Mouse (Mus musculus): ENCODE data around the gene Cux2. TPM values are rescaled to one million over a fixed set of nuclear protein-coding genes. Genes with fewer than 3 reads are reported as not detected.
"Not testable (repeated sequence)": the region's sequence is repeated elsewhere in the genome, so short reads cannot be mapped to it uniquely, and the experiment has no call there.

Cux2 gene
- polyA plus RNA-seq, 1 experiment from 2014 or later = 7.1 TPM

GRCm38 (mm10) chr5:121849478-121850349 lies 200.2 kb downstream of the Cux2 start:
- H3K4me1 ChIP-seq (ENCODE audit: control insufficient read depth, insufficient read depth, low read length) = peaks cover 24% of the 10 kb centered on the region
- peak overlapping the region; percentile 86 for H3K4me3 ChIP-seq (ENCODE audit: low read depth, low read length)
- H3K36me3 ChIP-seq (ENCODE audit: control insufficient read depth, insufficient read depth, low read length) = peaks cover 8% of the 10 kb centered on the region
- peaks cover 3% of the 10 kb centered on the region; the same call in 1 of the 2 replicates for H3K27me3 ChIP-seq (ENCODE audit: control insufficient read depth, insufficient read depth, low read length)
- no peaks in the 10 kb centered on the region for H3K9me3 ChIP-seq (replicated peaks; ENCODE audit: control insufficient read depth, low read length)
- peak overlapping the region; percentile 82 for H3K4me2 ChIP-seq
- no peak overlapping the region for H3K27ac ChIP-seq (ENCODE audit: low read depth, low read length)
- ATAC-seq (replicated peaks; ENCODE audit: insufficient number of reproducible peaks, low FRiP score, low TSS enrichment) = no peak
- H3K9ac ChIP-seq (ENCODE audit: low read depth, low read length) = peak overlapping the region; percentile 90
- WGBS (ENCODE audit: insufficient replicate concordance) = 41% methylated on average over 20 of the region's 20 CpGs

GRCm38 (mm10) chr5:121848743-121849142 lies 201.2 kb downstream of the Cux2 start, which contains the start of gene Pheta1:
Gene Pheta1, plus strand, starts transcription at chr5:121848984.
- under 1% methylated on average over 35 of the region's 42 CpGs for WGBS (ENCODE audit: insufficient replicate concordance)
- peak within 1 kb of the TSS; percentile 90 for H3K9ac ChIP-seq (ENCODE audit: low read depth, low read length)

DNA sequence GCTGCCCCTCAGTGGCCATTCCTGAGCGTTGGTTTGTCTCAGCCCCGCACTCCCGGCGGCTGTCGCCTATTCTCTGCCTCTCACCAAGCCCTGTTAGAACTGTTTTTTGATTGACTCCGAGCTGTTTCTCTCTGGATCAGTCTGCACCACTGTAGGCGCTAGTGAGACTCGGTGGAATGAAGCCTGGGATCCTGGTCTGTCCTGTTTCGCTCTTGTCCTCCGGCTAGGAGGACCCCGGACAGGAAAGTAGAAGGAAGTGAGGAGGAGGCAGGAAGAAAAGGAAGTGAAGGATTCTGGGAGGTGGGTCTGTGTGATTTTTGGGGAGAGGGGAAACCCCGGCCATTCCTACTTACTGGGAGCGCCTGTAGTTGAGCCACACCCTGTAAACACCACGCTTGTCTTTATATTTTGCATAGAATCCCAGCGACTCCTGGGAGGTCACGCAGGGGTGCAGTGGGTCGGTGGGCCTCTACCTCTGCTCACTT lies 201.8 kb downstream of the Cux2 start:
- H3K36me3 ChIP-seq (ENCODE audit: control insufficient read depth, insufficient read depth, low read length) = peaks cover 7% of the 10 kb centered on the region
- H3K9me3 ChIP-seq (replicated peaks; ENCODE audit: control insufficient read depth, low read length) = no peaks in the 10 kb centered on the region
- peak overlapping the region; percentile 78 for H3K27ac ChIP-seq (ENCODE audit: low read depth, low read length)
- H3K4me2 ChIP-seq = peak overlapping the region; percentile 82
- H3K27me3 ChIP-seq (ENCODE audit: control insufficient read depth, insufficient read depth, low read length) = peaks cover 15% of the 10 kb centered on the region
- peak overlapping the region; percentile 86 for H3K4me3 ChIP-seq (ENCODE audit: low read depth, low read length)
- 2% methylated on average over 17 of the region's 17 CpGs for WGBS (ENCODE audit: insufficient replicate concordance)
- H3K4me1 ChIP-seq (ENCODE audit: control insufficient read depth, insufficient read depth, low read length) = peaks cover 29% of the 10 kb centered on the region
- no peak for ATAC-seq (replicated peaks; ENCODE audit: insufficient number of reproducible peaks, low FRiP score, low TSS enrichment)
- peak overlapping the region; percentile 76 for H3K9ac ChIP-seq (ENCODE audit: low read depth, low read length)

More at GRCm38 (mm10) chr5:121848743-121849142, 201.2 kb downstream of the Cux2 start, which contains the start of gene Pheta1:
- Histone ChIP-seq H3K4me1 (ENCODE audit: control insufficient read depth, insufficient read depth, low read length) (peaks cover 24% of the 10 kb centered on the region), H3K36me3 (ENCODE audit: control insufficient read depth, insufficient read depth, low read length) (peaks cover 8% of the 10 kb centered on the region), H3K4me3 (ENCODE audit: low read depth, low read length) (peak within 1 kb of the TSS; percentile 86), H3K9me3 (replicated peaks; ENCODE audit: control insufficient read depth, low read length) (no peaks in the 10 kb centered on the region), H3K27me3 (ENCODE audit: control insufficient read depth, insufficient read depth, low read length) (peaks cover 9% of the 10 kb centered on the region), H3K4me2 (peak within 1 kb of the TSS; percentile 82), H3K27ac (ENCODE audit: low read depth, low read length) (peak within 1 kb of the TSS; percentile 78)
- ATAC-seq (replicated peaks; ENCODE audit: insufficient number of reproducible peaks, low FRiP score, low TSS enrichment) = peak; percentile 86

- not testable (repeated sequence) for ATAC-seq (replicated peaks; ENCODE audit: insufficient number of reproducible peaks, low FRiP score, low TSS enrichment)
- 72% methylated on average over 3 of the region's 3 CpGs for WGBS (ENCODE audit: insufficient replicate concordance)
These were observed 202.6 kb downstream of the Cux2 start for GRCm38 (mm10) chr5:121847269-121847668.

GRCm38 (mm10) chr5:121846322-121846721 lies 203.6 kb downstream of the Cux2 start:
- H3K27ac ChIP-seq (ENCODE audit: low read depth, low read length) = no peak overlapping the region
- H3K27me3 ChIP-seq (ENCODE audit: control insufficient read depth, insufficient read depth, low read length) = peaks cover 16% of the 10 kb centered on the region
- no peak overlapping the region for H3K4me3 ChIP-seq (ENCODE audit: low read depth, low read length)
- H3K9me3 ChIP-seq (replicated peaks; ENCODE audit: control insufficient read depth, low read length) = no peaks in the 10 kb centered on the region
- H3K9ac ChIP-seq (ENCODE audit: low read depth, low read length) = no peak overlapping the region
- H3K36me3 ChIP-seq (ENCODE audit: control insufficient read depth, insufficient read depth, low read length) = no peaks in the 10 kb centered on the region; the same call in 1 of the 2 replicates
- 66% methylated on average over 11 of the region's 11 CpGs for WGBS (ENCODE audit: insufficient replicate concordance)
- no peak overlapping the region for H3K4me2 ChIP-seq
- peaks cover 33% of the 10 kb centered on the region for H3K4me1 ChIP-seq (ENCODE audit: control insufficient read depth, insufficient read depth, low read length)
- no peak for ATAC-seq (replicated peaks; ENCODE audit: insufficient number of reproducible peaks, low FRiP score, low TSS enrichment)

More at GRCm38 (mm10) chr5:121847269-121847668, 202.6 kb downstream of the Cux2 start:
- not testable (repeated sequence) for H3K4me3 ChIP-seq (ENCODE audit: low read depth, low read length); H3K9ac ChIP-seq (ENCODE audit: low read depth, low read length); H3K9me3 ChIP-seq (replicated peaks; ENCODE audit: control insufficient read depth, low read length); H3K4me2 ChIP-seq; H3K36me3 ChIP-seq (ENCODE audit: control insufficient read depth, insufficient read depth, low read length); H3K27ac ChIP-seq (ENCODE audit: low read depth, low read length)
- Histone ChIP-seq H3K4me1 (ENCODE audit: control insufficient read depth, insufficient read depth, low read length) (peaks cover 34% of the 10 kb centered on the region), H3K27me3 (ENCODE audit: control insufficient read depth, insufficient read depth, low read length) (peaks cover 16% of the 10 kb centered on the region)

DNA sequence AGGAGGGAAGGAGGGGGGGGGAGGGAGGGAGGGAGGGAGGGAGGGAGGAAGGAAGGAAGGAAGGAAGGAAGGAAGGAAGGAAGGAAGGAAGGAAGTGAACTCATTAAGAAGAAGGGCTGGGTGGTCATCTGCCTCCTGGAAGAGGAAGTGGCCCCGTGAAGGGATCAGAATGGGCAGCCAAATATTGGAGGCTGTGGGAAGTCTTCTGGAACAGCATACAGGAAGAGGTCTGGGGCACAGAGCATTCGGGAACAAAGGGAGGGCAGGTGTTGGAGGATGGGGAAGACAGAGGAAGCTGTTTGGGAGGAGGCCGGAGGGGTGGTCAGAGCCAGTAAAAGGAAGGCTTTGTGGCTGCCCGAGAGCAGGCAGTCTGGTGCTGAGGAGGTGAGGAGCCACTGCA lies 204.5 kb downstream of the Cux2 start:
- no peak overlapping the region for H3K9ac ChIP-seq (ENCODE audit: low read depth, low read length)
- H3K4me2 ChIP-seq = 0 out of 2 replicates have a peak overlapping the region, but pooled peaks have one; percentile 16
- WGBS (ENCODE audit: insufficient replicate concordance) = 23% methylated on average over 4 of the region's 4 CpGs
- H3K27me3 ChIP-seq (ENCODE audit: control insufficient read depth, insufficient read depth, low read length) = peaks cover 16% of the 10 kb centered on the region
- no peak for ATAC-seq (replicated peaks; ENCODE audit: insufficient number of reproducible peaks, low FRiP score, low TSS enrichment)
- no peaks in the 10 kb centered on the region; the same call in 1 of the 2 replicates for H3K36me3 ChIP-seq (ENCODE audit: control insufficient read depth, insufficient read depth, low read length)
- H3K4me3 ChIP-seq (ENCODE audit: low read depth, low read length) = no peak overlapping the region
- no peak overlapping the region for H3K27ac ChIP-seq (ENCODE audit: low read depth, low read length)
- no peaks in the 10 kb centered on the region for H3K9me3 ChIP-seq (replicated peaks; ENCODE audit: control insufficient read depth, low read length)
- peaks cover 28% of the 10 kb centered on the region for H3K4me1 ChIP-seq (ENCODE audit: control insufficient read depth, insufficient read depth, low read length)

DNA sequence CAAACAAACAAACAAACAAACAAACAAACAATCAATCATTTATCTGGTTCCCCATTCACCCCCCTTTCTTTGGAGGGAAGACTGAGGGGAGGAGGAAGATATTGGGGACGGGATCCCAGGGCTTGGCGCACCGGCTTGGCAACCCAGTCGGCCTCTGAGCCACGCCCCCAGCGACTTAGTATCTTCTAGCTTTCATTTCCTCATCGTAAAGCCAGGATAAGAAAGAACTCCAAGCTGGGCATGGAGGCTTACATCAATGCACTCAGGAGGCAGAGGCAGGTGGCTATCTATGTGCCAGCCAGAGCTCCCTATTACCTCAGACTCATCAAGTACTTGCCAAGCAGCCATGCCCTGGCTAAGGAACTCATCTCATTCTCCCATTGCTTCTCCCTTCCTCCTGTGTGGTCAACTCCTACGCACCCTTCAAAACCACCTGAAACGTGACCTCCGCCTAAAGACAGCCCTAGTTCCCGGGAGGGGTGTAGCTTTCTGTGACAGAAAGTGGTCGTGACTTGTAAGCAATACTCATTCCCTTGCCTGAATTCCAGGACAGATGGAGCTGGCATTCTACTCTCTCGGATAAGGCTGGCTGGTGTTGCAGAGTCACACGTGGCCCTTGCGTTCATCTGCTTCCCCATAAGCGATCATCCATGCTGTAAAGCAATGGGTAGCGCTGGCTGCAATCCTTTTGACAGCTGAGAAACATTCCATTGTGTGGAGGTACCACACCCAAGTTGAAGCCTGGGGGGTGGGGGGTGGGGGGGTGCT lies 206.6 kb downstream of the Cux2 start:
- no peaks in the 10 kb centered on the region for H3K9me3 ChIP-seq (replicated peaks; ENCODE audit: control insufficient read depth, low read length)
- H3K27ac ChIP-seq (ENCODE audit: low read depth, low read length) = no peak overlapping the region
- no peak for ATAC-seq (replicated peaks; ENCODE audit: insufficient number of reproducible peaks, low FRiP score, low TSS enrichment)
- H3K36me3 ChIP-seq (ENCODE audit: control insufficient read depth, insufficient read depth, low read length) = no peaks in the 10 kb centered on the region; the same call in 1 of the 2 replicates
- peaks cover 23% of the 10 kb centered on the region for H3K4me1 ChIP-seq (ENCODE audit: control insufficient read depth, insufficient read depth, low read length)
- no peak overlapping the region; the same call in 1 of the 2 replicates for H3K9ac ChIP-seq (ENCODE audit: low read depth, low read length)
- H3K4me2 ChIP-seq = peak overlapping the region; percentile 83
- WGBS (ENCODE audit: insufficient replicate concordance) = 15% methylated on average over 17 of the region's 17 CpGs
- peaks cover 16% of the 10 kb centered on the region for H3K27me3 ChIP-seq (ENCODE audit: control insufficient read depth, insufficient read depth, low read length)
- H3K4me3 ChIP-seq (ENCODE audit: low read depth, low read length) = peak overlapping the region; percentile 51

- peak overlapping the region; percentile 83 for H3K4me2 ChIP-seq
- ATAC-seq (replicated peaks; ENCODE audit: insufficient number of reproducible peaks, low FRiP score, low TSS enrichment) = no peak; the same call in 1 of the 2 replicates
- under 1% methylated on average over 33 of the region's 33 CpGs for WGBS (ENCODE audit: insufficient replicate concordance)
- H3K27ac ChIP-seq (ENCODE audit: low read depth, low read length) = no peak overlapping the region
- peaks cover 24% of the 10 kb centered on the region for H3K4me1 ChIP-seq (ENCODE audit: control insufficient read depth, insufficient read depth, low read length)
- H3K9ac ChIP-seq (ENCODE audit: low read depth, low read length) = peak overlapping the region; percentile 66
- no peaks in the 10 kb centered on the region for H3K9me3 ChIP-seq (replicated peaks; ENCODE audit: control insufficient read depth, low read length)
- H3K27me3 ChIP-seq (ENCODE audit: control insufficient read depth, insufficient read depth, low read length) = peaks cover 16% of the 10 kb centered on the region
- no peaks in the 10 kb centered on the region; the same call in 1 of the 2 replicates for H3K36me3 ChIP-seq (ENCODE audit: control insufficient read depth, insufficient read depth, low read length)
- H3K4me3 ChIP-seq (ENCODE audit: low read depth, low read length) = peak overlapping the region; percentile 51
These were observed 207.2 kb downstream of the Cux2 start for GRCm38 (mm10) chr5:121842665-121843118.

All from heart, embryonic 11.5 days (tissue).